Comparison of ENCODE assay signal across 9 mouse cellular contexts in the genomic region with DNA sequence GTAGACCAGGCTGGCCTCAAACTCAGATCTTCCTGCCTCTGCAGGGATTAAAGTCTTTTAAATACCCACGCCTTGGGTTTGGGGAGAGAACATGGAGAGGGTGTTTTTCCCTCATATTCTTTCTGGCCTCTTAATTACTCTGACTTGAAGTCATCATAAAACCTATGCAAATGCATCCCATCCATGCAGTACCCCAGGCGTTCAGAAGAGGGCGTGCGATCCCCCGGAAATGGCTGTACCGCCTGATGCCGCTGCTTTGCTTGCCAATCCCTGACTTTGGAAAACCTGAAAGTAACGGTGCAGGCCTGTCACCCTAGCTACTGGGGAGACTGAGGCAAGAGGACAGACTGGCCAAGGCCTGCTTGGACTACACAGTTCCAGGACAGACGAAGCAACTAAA. TPM values are rescaled to one million over a fixed set of nuclear protein-coding genes. Genes with fewer than 3 reads are reported as not detected.
A peak's percentile ranks its signal among the peaks of the same experiment; 100 is the strongest.
DNase-seq lines count a peak whose midpoint lies in the region; ATAC-seq and TF ChIP-seq lines count a peak whose summit lies in the region.
"Had no signal": no experiment of that assay in that cellular context is flagged by ENCODE, and none has a peak within 500 bp of the region (broad histone marks: within the 10 kb centered on the region; RNA-seq: fewer than 3 reads in every experiment).

No protein-coding gene starts in this region.

- no peaks in the 10 kb centered on the region for H3K9me3 ChIP-seq in lung, postnatal 0 days (ENCODE audit: low read length)
- no peaks in the 10 kb centered on the region for H3K9me3 ChIP-seq in intestine, embryonic 15.5 days
- H3K9me3 ChIP-seq: midbrain, embryonic 12.5 days had no signal

- H3K36me3 ChIP-seq in lung, postnatal 0 days (ENCODE audit: insufficient read depth, low read length): no peaks in the 10 kb centered on the region
- H3K36me3 ChIP-seq in intestine, embryonic 15.5 days: no peaks in the 10 kb centered on the region
- H3K36me3 ChIP-seq: midbrain, embryonic 12.5 days had no signal

- no peak overlapping the region for H3K4me2 ChIP-seq in lung, postnatal 0 days (replicated peaks; ENCODE audit: low read depth, low read length)
- H3K4me2 ChIP-seq in intestine, embryonic 15.5 days (replicated peaks): no peak overlapping the region

- H3K9ac ChIP-seq in lung, postnatal 0 days (replicated peaks; ENCODE audit: low read depth): no peak overlapping the region
- no peak overlapping the region for H3K9ac ChIP-seq in intestine, embryonic 15.5 days
- H3K9ac ChIP-seq: midbrain, embryonic 12.5 days had no signal

- WGBS in bone marrow, adult 2 months: 52% methylated on average over 9 of the region's 9 CpGs
- WGBS in lung, postnatal 0 days: 66% methylated on average over 9 of the region's 9 CpGs
- WGBS in intestine, embryonic 15.5 days: 63% methylated on average over 9 of the region's 9 CpGs

- no peak for TF ChIP-seq POLR2A in bone marrow, adult 2 months (IDR thresholded peaks at IDR 0.05; ENCODE audit: borderline replicate concordance, control insufficient read depth, low read depth, low read length)

- ATAC-seq in lung, postnatal 0 days: no peak
- no peak for ATAC-seq in intestine, embryonic 15.5 days

- peak; percentile 40; the same call in 1 of the 2 replicates for TF ChIP-seq CTCF in bone marrow, adult 2 months (IDR thresholded peaks at IDR 0.05; ENCODE audit: control insufficient read depth, insufficient read depth, low read length)
- TF ChIP-seq CTCF in lung, postnatal 0 days (IDR thresholded peaks at IDR 0.05): peak; percentile 72

- no peak overlapping the region; the same call in 1 of the 2 replicates for H3K27ac ChIP-seq in bone marrow, adult 2 months (ENCODE audit: control insufficient read depth, insufficient read depth, low read depth, low read length, poor library complexity)
- H3K27ac ChIP-seq in lung, postnatal 0 days (ENCODE audit: low read length): no peak overlapping the region
- no peak overlapping the region for H3K27ac ChIP-seq in intestine, embryonic 15.5 days

- DNase-seq in heart, postnatal 4 days: peak; percentile 62
- no peak for DNase-seq in heart, adult 11 months
- peak; percentile 50 to 56 for DNase-seq in right cerebral cortex, postnatal 10 days (ENCODE audit: low spot score in 2 of 2)
- DNase-seq in right cerebral cortex, postnatal 36 days (ENCODE audit: low spot score in 2 of 2): no peak
- DNase-seq in lung, postnatal 0 days (ENCODE audit: low spot score): peak; percentile 25
- DNase-seq in thymus, postnatal 4 days: peak; percentile 66

- H3K4me3 ChIP-seq in bone marrow, adult 2 months (replicated peaks; ENCODE audit: control insufficient read depth, low read depth, low read length): no peak overlapping the region
- H3K4me3 ChIP-seq in lung, postnatal 0 days (ENCODE audit: low read depth, low read length): no peak overlapping the region
- H3K4me3 ChIP-seq in intestine, embryonic 15.5 days (replicated peaks): no peak overlapping the region

- TF ChIP-seq EP300 in lung, postnatal 0 days (IDR thresholded peaks at IDR 0.05): no peak

- H3K27me3 ChIP-seq in lung, postnatal 0 days (replicated peaks; ENCODE audit: insufficient read depth, low read length): no peaks in the 10 kb centered on the region
- H3K27me3 ChIP-seq in intestine, embryonic 15.5 days (replicated peaks): no peaks in the 10 kb centered on the region

- H3K4me1 ChIP-seq in bone marrow, adult 2 months (ENCODE audit: control insufficient read depth, insufficient read depth, low read length): no peaks in the 10 kb centered on the region
- H3K4me1 ChIP-seq in lung, postnatal 0 days (ENCODE audit: insufficient read depth, low read depth, low read length): 0 out of 2 replicates have a peak, but pooled peaks cover 4% of the 10 kb centered on the region
- H3K4me1 ChIP-seq in intestine, embryonic 15.5 days (replicated peaks): peaks cover 22% of the 10 kb centered on the region

RNA-seq across cellular contexts. Expression of a gene that starts 0.9 kb away (rescaled TPM):
- under 1 TPM in 1 of 2 experiments, not detected in 1; 0.14 TPM for total RNA-seq in heart, postnatal 4 days (2021)
- 0.83 and 1.9 TPM in 2 replicates for polyA plus RNA-seq in bone marrow, adult 2 months (2011; ENCODE audit: insufficient read depth, insufficient read length, low replicate concordance, missing spikeins)
- polyA plus RNA-seq in lung, postnatal 0 days (2015; fragmentation: Nextera tagmentation; extraction: Ambion mirVana): 6.0 and 7.1 TPM in 2 replicates
- polyA plus RNA-seq in intestine, embryonic 15.5 days (2015; fragmentation: Nextera tagmentation; extraction: Ambion mirVana): 1.2 and 1.6 TPM in 2 replicates

Comparison
In these comparisons a context has a peak if more than half of its experiments do, and no peak if none do; other contexts are left out.
1. DNase-seq: peak in heart, postnatal 4 days (single experiment), right cerebral cortex, postnatal 10 days (2 of 2), lung, postnatal 0 days (single experiment) and thymus, postnatal 4 days (single experiment); none in heart, adult 11 months (single experiment) and right cerebral cortex, postnatal 36 days (0 of 2).